Mouse (Mus musculus) layer of hippocampus, adult 9-11 months (tissue): ENCODE results near the gene 5730596B20Rik.

Experiments used
- DNase-seq: peaks from one replicate; pipeline ENCODE4 v3.0.0; 2022

5730596B20Rik gene

GRCm38 (mm10) chr6:52215070-52215469, 37.8 kb downstream of the 5730596B20Rik start:
- DNase-seq, result no peak

GRCm38 (mm10) chr6:52215771-52216535, 38.7 kb downstream of the 5730596B20Rik start:
- no peak for DNase-seq

GRCm38 (mm10) chr6:52216691-52217458, 39.6 kb downstream of the 5730596B20Rik start:
- no peak for DNase-seq

- DNase-seq, result no peak
Measured at GRCm38 (mm10) chr6:52217459-52217768, 40.1 kb downstream of the 5730596B20Rik start.

GRCm38 (mm10) chr6:52217895-52218642, 40.8 kb downstream of the 5730596B20Rik start:
- DNase-seq, result no peak

- DNase-seq, result no peak
Measured at GRCm38 (mm10) chr6:52218643-52219215, 41.4 kb downstream of the 5730596B20Rik start.

GRCm38 (mm10) chr6:52219234-52219942, 42.1 kb downstream of the 5730596B20Rik start:
- DNase-seq, result no peak

- no peak for DNase-seq
Measured at GRCm38 (mm10) chr6:52220003-52220864, 42.9 kb downstream of the 5730596B20Rik start.

- no peak for DNase-seq
Measured at GRCm38 (mm10) chr6:52220865-52221310, 43.6 kb downstream of the 5730596B20Rik start.

GRCm38 (mm10) chr6:52221337-52221992, 44.2 kb downstream of the 5730596B20Rik start, which contains the start of gene Hoxa7:
Gene Hoxa7 (minus strand): TSS chr6:52221854.
- peak; percentile 54 for DNase-seq

- no peak for DNase-seq
Measured at GRCm38 (mm10) chr6:52221993-52222685, 44.8 kb downstream of the 5730596B20Rik start.

GRCm38 (mm10) chr6:52222729-52223128, 45.4 kb downstream of the 5730596B20Rik start:
- no peak for DNase-seq

GRCm38 (mm10) chr6:52223939-52224760, 46.9 kb downstream of the 5730596B20Rik start:
- no peak for DNase-seq

- no peak for DNase-seq
Measured at GRCm38 (mm10) chr6:52224895-52225611, 47.8 kb downstream of the 5730596B20Rik start.

GRCm38 (mm10) chr6:52225612-52226568, 48.6 kb downstream of the 5730596B20Rik start:
- no peak for DNase-seq

- DNase-seq, result no peak
Measured at GRCm38 (mm10) chr6:52226569-52227257, 49.4 kb downstream of the 5730596B20Rik start.
